In genomic region chr14:46974874-46975273, GRCm38 (mm10) we compare ENCODE assay signal across 28 mouse cellular contexts.
DNase-seq lines count a peak whose midpoint lies in the region; ATAC-seq lines count a peak whose summit lies in the region.
"Had no signal": no experiment of that assay in that cellular context is flagged by ENCODE, and none has a peak within 500 bp of the region (broad histone marks: within the 10 kb centered on the region; RNA-seq: fewer than 3 reads in every experiment).

No protein-coding gene starts in this region.

- no peak overlapping the region for H3K4me3 ChIP-seq in midbrain, embryonic 15.5 days
- no peak overlapping the region for H3K4me3 ChIP-seq in midbrain, embryonic 14.5 days (replicated peaks; ENCODE audit: low read depth, low read length)
- H3K4me3 ChIP-seq: embryonic facial prominence, embryonic 13.5 days; embryonic facial prominence, embryonic 15.5 days; erythroblast, embryonic 14.5 days; forebrain, embryonic 10.5 days; forebrain, embryonic 12.5 days had no signal

- H3K4me1 ChIP-seq in midbrain, embryonic 15.5 days = no peaks in the 10 kb centered on the region
- no peaks in the 10 kb centered on the region for H3K4me1 ChIP-seq in midbrain, embryonic 14.5 days (ENCODE audit: control insufficient read depth, insufficient read depth, low read length)

- H3K27ac ChIP-seq in midbrain, embryonic 15.5 days = no peak overlapping the region
- H3K27ac ChIP-seq in midbrain, embryonic 14.5 days (replicated peaks; ENCODE audit: low read depth, low read length) = no peak overlapping the region
- H3K27ac ChIP-seq: embryonic facial prominence, embryonic 13.5 days; embryonic facial prominence, embryonic 15.5 days; forebrain, embryonic 10.5 days; forebrain, embryonic 12.5 days had no signal

- intact Hi-C loops in gastrocnemius, postnatal 14 days (cut with DNase I; ENCODE audit: low total_unique reads) = no loop called here

- WGBS in midbrain, embryonic 15.5 days = 57% methylated on average over 9 of the region's 9 CpGs
- WGBS in midbrain, embryonic 14.5 days = 60% methylated on average over 9 of the region's 9 CpGs

- no peak overlapping the region for H3K9ac ChIP-seq in midbrain, embryonic 15.5 days
- H3K9ac ChIP-seq in midbrain, embryonic 14.5 days (replicated peaks; ENCODE audit: low read length) = no peak overlapping the region
- H3K9ac ChIP-seq: embryonic facial prominence, embryonic 13.5 days; embryonic facial prominence, embryonic 15.5 days; forebrain, embryonic 12.5 days had no signal

- H3K27me3 ChIP-seq in midbrain, embryonic 15.5 days (replicated peaks) = no peaks in the 10 kb centered on the region
- no peaks in the 10 kb centered on the region for H3K27me3 ChIP-seq in midbrain, embryonic 14.5 days (ENCODE audit: control insufficient read depth, insufficient read depth, low read length)
- H3K27me3 ChIP-seq: CH12.LX; embryonic facial prominence, embryonic 13.5 days; embryonic facial prominence, embryonic 15.5 days; forebrain, embryonic 12.5 days; Patski had no signal

- no peak overlapping the region for H3K4me2 ChIP-seq in midbrain, embryonic 15.5 days
- no peak overlapping the region for H3K4me2 ChIP-seq in midbrain, embryonic 14.5 days (ENCODE audit: low read length)
- H3K4me2 ChIP-seq: embryonic facial prominence, embryonic 13.5 days; embryonic facial prominence, embryonic 15.5 days; forebrain, embryonic 12.5 days had no signal

- peak; percentile 63; the same call in 1 of the 2 replicates for ATAC-seq in midbrain, embryonic 15.5 days (replicated peaks)
- no peak for ATAC-seq in midbrain, embryonic 14.5 days (ENCODE audit: low FRiP score, low TSS enrichment)
- ATAC-seq: activated CD4-positive, CD25-positive, alpha-beta regulatory T cell, adult 4 months; CD4-positive, CD25-positive, alpha-beta regulatory T cell, adult 4 months; forebrain, embryonic 14.5 days; forebrain, embryonic 16.5 days; Patski had no signal

- no peaks in the 10 kb centered on the region for H3K36me3 ChIP-seq in midbrain, embryonic 15.5 days (replicated peaks)
- H3K36me3 ChIP-seq in midbrain, embryonic 14.5 days (ENCODE audit: control insufficient read depth, insufficient read depth, low read length) = no peaks in the 10 kb centered on the region
- H3K36me3 ChIP-seq: embryonic facial prominence, embryonic 13.5 days; embryonic facial prominence, embryonic 15.5 days; forebrain, embryonic 10.5 days; forebrain, embryonic 12.5 days; G1E had no signal

- DNase-seq in gastrocnemius, postnatal 14 days = peak; percentile 0
- no peak for DNase-seq in gastrocnemius, postnatal 25 days
- DNase-seq in midbrain, embryonic 14.5 days = no peak
- DNase-seq in brain, adult 2 months (ENCODE audit: low read depth, low spot score) = peak; percentile 37
- no peak for DNase-seq in cerebellum, adult 9-11 months
- DNase-seq: adrenal gland, adult 8-10 months; adrenal gland, postnatal 14 days; adrenal gland, postnatal 36 days; B cell, adult 2 months; cerebellum, adult 11-12 months; cerebellum, adult 2 months; cerebellum, adult 9-10 months; cerebellum, postnatal 14 days; cerebellum, postnatal 36 days; embryo, embryonic 11 days had no signal

- H3K9me3 ChIP-seq in midbrain, embryonic 15.5 days = no peaks in the 10 kb centered on the region
- H3K9me3 ChIP-seq in midbrain, embryonic 14.5 days (ENCODE audit: control insufficient read depth, low read length) = no peaks in the 10 kb centered on the region
- H3K9me3 ChIP-seq: embryonic facial prominence, embryonic 13.5 days; embryonic facial prominence, embryonic 15.5 days; forebrain, embryonic 10.5 days; forebrain, embryonic 12.5 days; G1E had no signal

Comparison
In these comparisons a context has a peak if more than half of its experiments do, and no peak if none do; other contexts are left out.
1. DNase-seq: peak in gastrocnemius, postnatal 14 days (single experiment) and brain, adult 2 months (single experiment); none in gastrocnemius, postnatal 25 days (single experiment), midbrain, embryonic 14.5 days (single experiment) and cerebellum, adult 9-11 months (single experiment).